Mouse (Mus musculus) ES-Bruce4 (cell line): ENCODE results near the gene Sla2. TPM values are rescaled to one million over a fixed set of nuclear protein-coding genes. Genes with fewer than 3 reads are reported as not detected.

Experiments
- H3K27ac ChIP-seq: 2 replicates; pipeline ENCODE4 v1.5.1; 2012; ENCODE audit warnings: low read length, inconsistent platforms; ENCODE audit not compliant: insufficient read depth
- H3K27me3 ChIP-seq: 2 replicates; pipeline ENCODE4 v1.6.1; 2012; ENCODE audit warnings: mild to moderate bottlenecking, low read length, inconsistent platforms; ENCODE audit not compliant: control insufficient read depth, poor library complexity, insufficient read depth, severe bottlenecking
- H3K36me3 ChIP-seq: 2 replicates; pipeline ENCODE4 v1.6.1; 2012; ENCODE audit warnings: inconsistent platforms, mild to moderate bottlenecking, low read length, moderate library complexity; ENCODE audit not compliant: control insufficient read depth, poor library complexity, insufficient read depth, severe bottlenecking
- H3K4me1 ChIP-seq: one replicate; pipeline ENCODE4 v1.8.1; 2011; ENCODE audit warnings: low read length; ENCODE audit not compliant: control insufficient read depth, insufficient read depth
- H3K4me3 ChIP-seq: 2 replicates; pipeline ENCODE4 v1.5.1; 2011; ENCODE audit warnings: low read depth, mild to moderate bottlenecking, low read length
- H3K9ac ChIP-seq: 2 replicates; pipeline ENCODE4 v1.6.1; 2012; ENCODE audit warnings: low read depth, mild to moderate bottlenecking, inconsistent platforms; ENCODE audit not compliant: poor library complexity, severe bottlenecking
- H3K9me3 ChIP-seq: replicated peaks from 2 replicates; pipeline ENCODE4 v1.6.1; 2012; ENCODE audit warnings: mild to moderate bottlenecking, low read length, inconsistent platforms; ENCODE audit not compliant: control insufficient read depth, poor library complexity, insufficient read depth, severe bottlenecking
- CTCF ChIP-seq: IDR thresholded peaks from one replicate; pipeline ENCODE4 v1.8.1; 2011; ENCODE audit warnings: low read depth, low read length
- EP300 ChIP-seq: IDR thresholded peaks from 2 replicates; pipeline ENCODE4 v1.6.1; 2011; ENCODE audit warnings: low read depth, low read length; ENCODE audit not compliant: insufficient read depth
- POLR2A ChIP-seq: IDR thresholded peaks from one replicate; pipeline ENCODE4 v1.8.1; 2011; ENCODE audit warnings: low read length; ENCODE audit not compliant: insufficient read depth
- polyA plus RNA-seq: library from polyadenylated mRNA; stranded (reverse); fragments of >200 nt; gene quantifications from 2 replicates; pipeline ENCODE4 v1.2.4, GENCODE M21; 2011; ENCODE audit warnings: low read depth; ENCODE audit not compliant: missing spikeins, insufficient read depth, insufficient read length

The Sla2 gene
- polyA plus RNA-seq, 1 experiment: not detected

DNA sequence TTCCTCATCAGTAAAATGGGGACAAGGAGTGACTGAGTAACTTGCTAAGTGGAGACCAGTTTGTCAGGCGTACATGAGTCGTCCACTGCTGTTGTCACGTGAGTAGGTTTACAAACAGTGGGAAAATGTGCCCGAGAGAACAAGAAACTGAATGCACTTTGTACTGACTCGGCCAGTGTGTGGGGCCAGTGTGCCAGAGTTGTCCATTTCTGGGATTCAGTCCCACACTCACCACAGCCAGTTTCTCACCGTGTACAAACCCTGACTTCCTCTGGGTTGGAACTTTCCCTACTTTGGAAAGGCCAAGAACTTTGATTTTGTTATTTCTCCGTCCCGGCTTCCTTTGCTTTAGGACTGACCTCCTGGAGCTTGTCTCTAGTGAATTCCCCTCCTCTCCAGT lies 18.0 kb downstream of the Sla2 start:
- H3K4me3 ChIP-seq: no peak overlapping the region
- no peak overlapping the region for H3K9ac ChIP-seq
- peaks cover 54% of the 10 kb centered on the region for H3K36me3 ChIP-seq
- no peaks in the 10 kb centered on the region for H3K9me3 ChIP-seq
- TF ChIP-seq CTCF (no peak), EP300 (no peak), POLR2A (no peak)
- H3K4me1 ChIP-seq: no peaks in the 10 kb centered on the region
- H3K27me3 ChIP-seq: no peaks in the 10 kb centered on the region
- H3K27ac ChIP-seq: no peak overlapping the region

- H3K27me3 ChIP-seq: no peaks in the 10 kb centered on the region
- H3K9ac ChIP-seq: peak overlapping the region; percentile 90; the same call in 1 of the 2 replicates
- H3K27ac ChIP-seq: no peak overlapping the region
- H3K36me3 ChIP-seq: peaks cover 34% of the 10 kb centered on the region
- H3K4me3 ChIP-seq: no peak overlapping the region
- no peak for TF ChIP-seq EP300
- TF ChIP-seq POLR2A: no peak
- TF ChIP-seq CTCF: no peak
- H3K9me3 ChIP-seq: no peaks in the 10 kb centered on the region
- no peaks in the 10 kb centered on the region for H3K4me1 ChIP-seq
These were observed 22.5 kb downstream of the Sla2 start for GRCm38 (mm10) chr2:156864481-156864880.

DNA sequence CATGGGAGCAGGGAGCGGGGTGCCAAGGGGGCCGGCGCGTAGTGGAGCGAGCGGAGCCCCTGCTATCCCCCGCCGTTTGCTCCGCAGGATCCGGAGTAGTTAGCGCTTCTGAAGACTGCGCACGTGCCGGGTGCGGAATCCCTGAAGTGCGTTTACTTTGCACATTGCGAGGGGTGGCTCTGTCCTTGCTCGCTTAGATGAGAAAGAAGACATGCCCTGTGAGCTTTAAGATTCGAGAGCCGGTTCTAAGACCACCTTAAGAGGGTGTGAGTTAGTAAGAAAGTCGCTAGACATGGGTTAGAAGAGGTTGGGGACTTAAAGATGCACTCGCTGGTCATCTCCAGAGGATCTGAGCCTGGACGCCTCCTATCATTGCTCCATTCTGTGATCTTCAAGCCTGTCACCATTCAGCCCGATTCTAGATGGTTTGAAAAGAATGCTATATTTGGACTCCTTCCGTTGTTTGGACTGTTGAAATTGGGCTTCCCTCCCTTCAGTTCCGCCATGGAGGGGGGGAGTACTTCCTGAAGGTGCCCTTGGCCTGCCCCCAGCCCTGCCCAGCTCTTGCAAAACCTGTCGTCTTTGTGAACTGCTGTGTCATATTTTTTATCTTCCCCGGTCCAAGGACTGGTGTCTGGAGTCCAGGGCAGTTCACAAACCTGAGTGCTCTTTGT lies 23.4 kb downstream of the Sla2 start:
- no peaks in the 10 kb centered on the region for H3K27me3 ChIP-seq
- no peaks in the 10 kb centered on the region for H3K9me3 ChIP-seq
- H3K4me3 ChIP-seq: peak overlapping the region; percentile 99
- H3K4me1 ChIP-seq: no peaks in the 10 kb centered on the region
- TF ChIP-seq EP300 (no peak), CTCF (no peak), POLR2A (no peak)
- peaks cover 27% of the 10 kb centered on the region for H3K36me3 ChIP-seq
- H3K27ac ChIP-seq: no peak overlapping the region
- peak overlapping the region; percentile 90 for H3K9ac ChIP-seq

DNA sequence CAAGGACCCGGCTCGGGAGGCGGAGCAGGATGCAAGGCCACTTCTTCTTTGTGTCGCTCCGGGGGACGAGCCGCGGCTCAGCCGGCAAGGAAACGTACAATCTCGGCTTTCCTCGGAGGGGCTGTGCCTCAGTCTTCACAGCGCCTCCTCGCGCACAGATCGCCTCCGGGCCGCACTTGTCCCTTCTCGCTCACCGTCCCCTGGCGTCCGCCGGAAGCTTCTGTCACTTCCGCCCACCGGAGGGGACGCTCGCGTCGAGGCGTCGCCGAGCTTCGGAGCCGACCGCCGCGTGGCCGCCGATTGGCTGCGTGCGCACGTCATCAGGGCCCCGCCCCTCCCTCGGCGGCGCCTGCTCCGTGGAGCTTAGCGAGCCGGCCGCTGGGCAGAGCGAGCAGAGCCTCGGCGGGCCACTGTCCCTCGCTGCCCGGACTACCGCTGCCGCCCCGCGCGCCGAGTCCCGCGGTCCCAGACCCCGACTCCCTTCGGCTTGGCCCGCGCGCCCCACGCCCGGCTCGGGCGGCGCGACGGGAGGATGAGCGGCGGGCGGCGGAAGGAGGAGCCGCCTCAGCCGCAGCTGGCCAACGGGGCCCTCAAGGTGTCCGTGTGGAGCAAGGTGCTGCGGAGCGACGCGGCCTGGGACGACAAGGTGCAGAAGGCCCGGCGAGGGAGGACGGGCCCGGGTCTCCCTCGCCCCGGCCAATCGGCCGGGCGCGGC lies 24.1 kb downstream of the Sla2 start, which contains the start of gene Rab5if:
Gene Rab5if, plus strand, starts transcription at position 357 of the 715 bp plus-strand sequence.
- H3K4me3 ChIP-seq: peak within 1 kb of the TSS; percentile 99
- no peaks in the 10 kb centered on the region for H3K27me3 ChIP-seq
- H3K9me3 ChIP-seq: no peaks in the 10 kb centered on the region
- H3K36me3 ChIP-seq: peaks cover 21% of the 10 kb centered on the region
- TF ChIP-seq CTCF (peak; percentile 45), POLR2A (no peak)
- H3K27ac ChIP-seq: peak within 1 kb of the TSS; percentile 74
- peak within 1 kb of the TSS; percentile 90 for H3K9ac ChIP-seq
- no peaks in the 10 kb centered on the region for H3K4me1 ChIP-seq

DNA sequence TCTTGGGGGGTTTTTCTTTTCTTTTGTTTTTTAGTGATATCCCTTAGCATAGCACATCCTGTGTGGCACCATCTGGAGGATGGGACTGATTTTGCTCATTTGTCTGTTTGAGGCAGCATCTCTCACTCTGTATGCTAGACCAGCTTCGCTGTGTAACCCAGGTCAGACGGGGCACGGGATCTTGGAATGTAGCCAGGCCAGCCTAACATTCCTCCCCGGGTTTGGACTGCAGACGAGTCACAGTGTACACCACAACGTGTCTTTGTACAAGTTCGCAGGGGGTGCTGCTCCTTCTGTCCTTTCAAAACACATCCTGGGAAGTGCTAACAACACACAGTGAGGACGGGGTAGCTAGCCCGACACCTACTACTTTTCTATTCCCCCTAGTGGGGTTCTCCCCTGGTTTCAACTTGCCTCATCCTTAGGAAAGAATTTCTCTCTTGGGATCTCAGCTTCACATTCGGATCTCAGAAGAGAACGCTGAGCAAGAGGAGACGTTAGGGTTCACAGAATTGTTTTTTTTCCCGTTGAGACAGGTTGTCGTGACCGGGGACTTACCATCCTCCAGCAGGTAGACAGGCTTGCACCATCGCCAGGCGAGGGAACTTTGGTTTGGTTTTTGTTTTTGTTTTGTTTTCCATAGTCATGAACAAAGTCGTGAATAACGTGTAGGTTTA lies 24.8 kb downstream of the Sla2 start:
- Histone ChIP-seq H3K27me3 (no peaks in the 10 kb centered on the region), H3K4me3 (peak overlapping the region; percentile 93), H3K9ac (peak overlapping the region; percentile 74), H3K4me1 (no peaks in the 10 kb centered on the region), H3K27ac (peak overlapping the region; percentile 74), H3K36me3 (peaks cover 18% of the 10 kb centered on the region), H3K9me3 (no peaks in the 10 kb centered on the region)
- TF ChIP-seq CTCF: no peak
- no peak for TF ChIP-seq POLR2A
- TF ChIP-seq EP300: no peak
